Mouse (Mus musculus): ENCODE measurements around the gene Cenpp.

The Cenpp gene

DNA sequence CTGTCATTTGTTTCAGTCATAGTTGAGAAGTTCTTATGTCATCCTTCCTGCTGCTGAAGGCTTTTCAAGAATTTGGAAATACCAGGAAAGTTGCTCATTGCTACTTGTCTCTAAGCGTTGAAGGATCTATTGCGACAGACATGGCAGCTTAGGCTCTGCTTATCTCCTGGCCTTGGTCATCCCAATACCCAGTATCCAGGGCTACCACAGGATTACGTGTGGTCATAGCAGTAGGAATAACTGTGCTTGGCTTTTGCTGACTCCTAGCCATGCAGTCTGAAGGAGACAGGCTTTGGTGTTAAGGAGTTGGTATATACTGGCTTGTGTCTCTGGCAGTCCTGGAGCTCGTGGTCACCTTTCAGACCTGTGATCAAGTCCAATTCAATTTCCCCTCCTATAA lies 192.3 kb downstream of the Cenpp start:
- no peak for DNase-seq

DNA sequence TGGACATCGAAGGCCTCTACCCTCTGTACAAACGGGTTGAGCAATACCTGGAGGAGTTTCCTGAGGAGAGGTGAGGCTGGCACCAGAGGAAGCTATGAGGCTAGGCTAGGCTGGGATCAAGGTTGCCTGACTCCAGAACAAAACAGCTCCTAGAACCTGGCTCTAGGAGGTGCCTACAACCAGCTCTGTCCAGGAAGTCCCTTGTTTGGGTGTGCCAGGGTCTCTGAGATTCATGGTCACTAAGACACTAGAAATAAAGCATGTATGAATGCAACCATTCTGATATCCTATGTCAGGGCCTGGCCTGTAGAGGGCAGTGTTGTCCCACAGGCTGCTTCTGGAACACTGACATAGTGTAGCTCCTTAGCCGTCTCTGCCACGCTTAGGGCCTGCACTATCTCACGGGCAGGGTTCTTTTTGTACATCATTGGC lies 203.3 kb downstream of the Cenpp start:
- peak; percentile 21 to 62 for DNase-seq

DNA sequence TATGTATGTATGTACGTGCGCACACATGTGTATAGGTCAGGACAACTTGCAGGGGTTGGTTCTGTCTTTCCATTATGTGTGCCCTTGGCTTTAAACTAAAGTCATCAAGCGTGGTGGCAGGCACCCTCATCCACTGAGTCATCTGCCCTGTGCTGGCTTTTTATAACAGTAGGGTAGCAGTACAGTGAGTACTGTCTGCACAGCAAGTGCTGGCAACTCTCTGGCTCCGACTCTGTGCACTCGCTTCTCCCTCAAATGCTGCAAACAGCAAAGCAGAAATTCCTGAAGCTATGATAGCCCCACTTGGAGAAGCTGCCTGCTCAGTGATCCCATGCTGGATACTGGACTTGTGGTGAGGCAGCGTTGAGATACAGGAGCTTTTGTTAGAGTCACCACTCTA lies 208.1 kb downstream of the Cenpp start:
- no peak for DNase-seq

DNA sequence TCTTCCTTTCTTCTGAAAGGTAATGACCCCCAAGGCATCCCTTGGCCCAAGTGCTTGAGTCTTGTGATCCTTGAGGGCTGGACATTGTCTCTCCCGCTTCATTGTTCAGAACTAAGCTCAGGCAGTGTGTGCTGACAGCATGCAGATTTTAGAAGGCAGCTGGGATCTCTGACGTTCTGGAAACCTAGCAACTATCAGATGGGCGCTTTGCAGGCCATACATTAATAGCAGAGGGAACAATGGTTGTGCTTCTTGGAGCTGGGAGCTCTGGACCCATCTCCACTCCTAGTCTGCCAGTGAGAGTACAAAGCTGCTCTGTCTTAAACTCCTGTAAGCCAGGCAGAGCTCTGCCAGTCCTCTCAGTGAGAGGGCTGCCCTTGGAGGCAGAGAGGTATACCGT lies 216.4 kb downstream of the Cenpp start:
- no peak for DNase-seq

GRCm38 (mm10) chr13:49435745-49436144 lies 216.8 kb downstream of the Cenpp start:
- DNase-seq = no peak

DNA sequence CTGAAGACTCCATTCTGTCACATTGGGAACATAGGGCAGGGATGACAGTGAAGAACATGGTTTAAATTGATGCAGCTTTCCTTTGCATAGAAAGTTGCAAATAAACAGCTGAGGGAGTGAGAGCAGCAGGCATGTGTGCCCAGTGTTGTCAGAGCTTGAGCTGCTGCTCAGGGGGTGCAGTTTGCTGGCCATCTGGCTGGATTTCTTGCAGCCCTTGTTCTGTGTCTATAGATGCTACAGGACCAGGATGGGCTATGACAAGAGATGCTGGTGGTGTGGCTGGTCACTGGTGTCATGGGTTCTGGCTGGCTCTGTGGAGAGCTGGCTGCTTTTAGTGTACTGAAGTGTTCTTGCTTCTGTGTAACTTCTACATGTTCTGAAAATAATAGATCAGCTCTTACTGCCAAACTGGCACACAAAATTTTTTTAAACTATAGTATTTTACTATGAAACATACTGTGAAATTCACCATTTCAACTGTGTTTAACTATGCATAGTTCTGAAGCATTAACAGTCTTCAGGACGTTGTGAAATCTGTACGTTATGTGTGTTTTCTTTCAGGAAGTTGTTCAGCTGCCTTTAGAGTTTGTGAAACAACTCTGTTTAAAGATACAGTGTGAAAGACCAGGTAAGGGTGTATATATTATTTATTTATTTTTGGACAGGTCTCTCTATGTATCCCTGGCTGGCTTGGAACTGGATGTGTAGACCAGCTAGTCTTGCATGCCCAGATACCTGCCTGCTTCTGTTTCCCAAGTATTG lies 219.1 kb downstream of the Cenpp start:
- no peak for DNase-seq

GRCm38 (mm10) chr13:49430529-49430928 lies 222.1 kb downstream of the Cenpp start:
- DNase-seq = no peak

DNA sequence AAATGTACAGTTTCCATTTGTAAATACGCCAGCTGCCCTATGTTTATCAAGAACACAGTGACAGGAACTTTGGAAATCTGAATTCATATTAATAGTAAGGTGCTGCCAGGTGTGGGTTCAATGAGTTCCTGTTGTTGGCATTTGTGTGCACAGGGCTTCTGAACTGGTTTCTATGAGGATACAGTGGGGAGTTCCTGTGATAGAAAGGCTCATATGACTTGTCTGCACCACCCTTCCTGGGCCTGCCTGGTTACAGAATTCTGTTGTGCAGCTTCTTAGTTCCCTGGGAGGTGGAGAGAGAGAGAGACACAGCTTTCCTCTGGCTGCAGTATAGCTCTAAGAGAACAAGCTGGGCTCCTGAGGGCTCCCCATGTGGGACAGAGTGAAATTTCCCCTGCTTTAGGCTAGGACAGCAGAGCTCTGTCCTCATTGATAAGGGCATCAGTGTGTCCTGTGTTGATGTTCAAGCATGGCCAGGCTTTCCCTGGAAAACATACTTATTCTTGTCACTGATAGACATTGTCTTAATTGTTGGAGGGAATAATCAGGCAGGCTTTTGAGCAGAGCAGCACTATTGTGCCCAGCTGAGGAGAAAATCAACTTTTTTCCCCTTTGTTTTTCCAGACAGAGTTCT lies 224.4 kb downstream of the Cenpp start:
- DNase-seq = no peak

GRCm38 (mm10) chr13:49426736-49427135 lies 225.8 kb downstream of the Cenpp start:
- no peak for DNase-seq

GRCm38 (mm10) chr13:49421959-49422358 lies 230.6 kb downstream of the Cenpp start:
- DNase-seq = no peak

- DNase-seq = no peak
These were observed 231.0 kb downstream of the Cenpp start for GRCm38 (mm10) chr13:49421606-49421917.

DNA sequence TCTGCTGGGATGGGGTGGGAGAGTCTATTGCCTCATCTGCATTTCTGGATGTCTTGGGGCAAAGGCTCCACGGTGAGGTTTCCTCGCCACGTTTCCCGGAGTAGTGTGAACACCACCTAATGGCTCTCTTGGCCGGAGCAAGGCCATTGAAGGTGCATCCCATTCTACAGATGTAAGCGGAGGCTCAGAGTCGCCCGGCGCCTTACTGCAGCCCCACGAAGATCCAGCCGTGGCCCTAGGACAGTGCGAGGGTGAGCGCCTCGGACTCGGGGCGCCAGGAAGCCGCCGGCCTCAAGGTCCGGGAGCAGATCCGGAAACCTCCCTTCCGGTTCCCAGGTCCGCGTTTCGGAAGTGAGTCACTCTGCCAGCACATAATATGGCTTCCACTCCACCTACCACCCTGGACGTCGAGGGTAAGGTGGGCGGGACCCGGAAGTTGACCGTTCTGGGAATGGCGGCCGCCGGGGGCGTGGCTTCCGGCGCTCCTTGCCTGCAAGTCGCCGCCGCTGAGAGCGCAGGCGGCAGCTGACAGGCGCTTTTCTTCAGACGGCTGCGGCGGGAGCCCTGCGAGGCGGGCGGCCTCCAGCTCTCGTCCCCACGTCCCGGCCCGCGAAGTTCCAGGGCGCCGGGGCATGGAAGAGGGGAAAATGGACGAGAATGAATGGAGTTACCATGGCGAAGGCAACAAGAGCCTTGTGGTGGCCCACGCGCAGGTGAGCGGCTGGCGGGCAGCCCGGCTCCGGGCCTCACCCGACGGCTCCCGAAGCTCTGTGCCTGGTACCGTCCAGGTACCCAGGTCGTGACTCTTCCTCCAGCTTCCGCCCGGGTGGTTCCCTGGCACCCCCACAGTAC lies 231.6 kb downstream of the Cenpp start, which contains the start of gene Ippk:
Ippk (plus strand) TSS at position 496 of the 852 bp plus-strand sequence.
- peak; percentile 97 for DNase-seq

Data from spleen, adult 18-20 months (tissue).